Mouse (Mus musculus): ENCODE data around the gene Ppp1r1a. TPM values are rescaled to one million over a fixed set of nuclear protein-coding genes. Genes with fewer than 3 reads are reported as not detected.
A peak's percentile ranks its signal among the peaks of the same experiment; 100 is the strongest.

Gene Ppp1r1a
- polyA plus RNA-seq, 1 experiment from 2014 or later: 93.7 TPM

- peaks cover 3% of the 10 kb centered on the region; the same call in 1 of the 2 replicates for H3K36me3 ChIP-seq
- H3K27ac ChIP-seq (replicated peaks): no peak overlapping the region
- H3K27me3 ChIP-seq: peaks cover 12% of the 10 kb centered on the region
- no peaks in the 10 kb centered on the region for H3K9me3 ChIP-seq
- H3K4me2 ChIP-seq: no peak overlapping the region
- no peak overlapping the region for H3K4me3 ChIP-seq
- H3K4me1 ChIP-seq (replicated peaks): peaks cover 44% of the 10 kb centered on the region
- 59% methylated on average over 1 of the region's 1 CpGs for WGBS
- no peak overlapping the region for H3K9ac ChIP-seq
- ATAC-seq (ENCODE audit: low read depth): no peak
Measured at GRCm38 (mm10) chr15:103535786-103536185, 2.0 kb downstream of the Ppp1r1a start.

- H3K9me3 ChIP-seq: no peaks in the 10 kb centered on the region
- H3K4me3 ChIP-seq: no peak overlapping the region
- ATAC-seq (ENCODE audit: low read depth): no peak
- H3K27me3 ChIP-seq: peaks cover 12% of the 10 kb centered on the region
- H3K27ac ChIP-seq (replicated peaks): no peak overlapping the region
- no peak overlapping the region for H3K4me2 ChIP-seq
- peaks cover 3% of the 10 kb centered on the region; the same call in 1 of the 2 replicates for H3K36me3 ChIP-seq
- WGBS: 85% methylated on average over 2 of the region's 2 CpGs
- peaks cover 50% of the 10 kb centered on the region for H3K4me1 ChIP-seq (replicated peaks)
- H3K9ac ChIP-seq: no peak overlapping the region
Measured at GRCm38 (mm10) chr15:103535030-103535429, 2.8 kb downstream of the Ppp1r1a start.

- Histone ChIP-seq H3K4me2 (no peak overlapping the region), H3K4me1 (replicated peaks) (peaks cover 56% of the 10 kb centered on the region)
- WGBS: 82% methylated on average over 7 of the region's 7 CpGs
Measured at GRCm38 (mm10) chr15:103534054-103534620, 3.7 kb downstream of the Ppp1r1a start.

GRCm38 (mm10) chr15:103530372-103530771 lies 7.4 kb downstream of the Ppp1r1a start:
- WGBS: 7% methylated on average over 5 of the region's 5 CpGs
- peak overlapping the region; percentile 52; the same call in 1 of the 2 replicates for H3K27ac ChIP-seq (replicated peaks)
- H3K27me3 ChIP-seq: no peaks in the 10 kb centered on the region; the same call in 1 of the 2 replicates
- no peaks in the 10 kb centered on the region for H3K9me3 ChIP-seq
- H3K36me3 ChIP-seq: peaks cover 47% of the 10 kb centered on the region
- ATAC-seq (ENCODE audit: low read depth): peak; percentile 83
- peaks cover 29% of the 10 kb centered on the region for H3K4me1 ChIP-seq (replicated peaks)
- H3K9ac ChIP-seq: peak overlapping the region; percentile 41; the same call in 1 of the 2 replicates
- H3K4me2 ChIP-seq: no peak overlapping the region
- no peak overlapping the region for H3K4me3 ChIP-seq

More at GRCm38 (mm10) chr15:103534054-103534620, 3.7 kb downstream of the Ppp1r1a start:
- ATAC-seq (ENCODE audit: low read depth): no peak
- no peak overlapping the region for H3K9ac ChIP-seq
- no peaks in the 10 kb centered on the region for H3K9me3 ChIP-seq
- H3K27ac ChIP-seq (replicated peaks): no peak overlapping the region
- peaks cover 11% of the 10 kb centered on the region for H3K36me3 ChIP-seq
- no peak overlapping the region for H3K4me3 ChIP-seq
- H3K27me3 ChIP-seq: peaks cover 10% of the 10 kb centered on the region

GRCm38 (mm10) chr15:103523156-103523555 lies 14.6 kb downstream of the Ppp1r1a start:
- H3K27me3 ChIP-seq: no peaks in the 10 kb centered on the region
- peaks cover 40% of the 10 kb centered on the region for H3K4me1 ChIP-seq (replicated peaks)
- no peak overlapping the region for H3K4me2 ChIP-seq
- 35% methylated on average over 3 of the region's 3 CpGs for WGBS
- H3K9me3 ChIP-seq: no peaks in the 10 kb centered on the region
- H3K9ac ChIP-seq: no peak overlapping the region
- peaks cover 62% of the 10 kb centered on the region for H3K36me3 ChIP-seq
- peak overlapping the region; percentile 49 for H3K27ac ChIP-seq (replicated peaks)
- no peak overlapping the region for H3K4me3 ChIP-seq
- ATAC-seq (ENCODE audit: low read depth): no peak

GRCm38 (mm10) chr15:103522458-103523099 lies 15.2 kb downstream of the Ppp1r1a start:
- Histone ChIP-seq H3K9me3 (no peaks in the 10 kb centered on the region), H3K4me1 (replicated peaks) (peaks cover 44% of the 10 kb centered on the region), H3K4me2 (no peak overlapping the region), H3K36me3 (peaks cover 56% of the 10 kb centered on the region), H3K4me3 (no peak overlapping the region), H3K27ac (replicated peaks) (peak overlapping the region; percentile 49), H3K27me3 (no peaks in the 10 kb centered on the region), H3K9ac (no peak overlapping the region)
- 77% methylated on average over 3 of the region's 3 CpGs for WGBS
- no peak for ATAC-seq (ENCODE audit: low read depth)

GRCm38 (mm10) chr15:103519386-103520378 lies 18.1 kb downstream of the Ppp1r1a start:
- H3K27me3 ChIP-seq: no peaks in the 10 kb centered on the region
- ATAC-seq (ENCODE audit: low read depth): peak; percentile 67
- peaks cover 68% of the 10 kb centered on the region for H3K4me1 ChIP-seq (replicated peaks)
- H3K27ac ChIP-seq (replicated peaks): peak overlapping the region; percentile 95
- peak overlapping the region; percentile 22 for H3K4me2 ChIP-seq
- peak overlapping the region; percentile 64 for H3K9ac ChIP-seq
- H3K36me3 ChIP-seq: peaks cover 28% of the 10 kb centered on the region
- WGBS: 9% methylated on average over 4 of the region's 4 CpGs
- H3K4me3 ChIP-seq: no peak overlapping the region
- no peaks in the 10 kb centered on the region for H3K9me3 ChIP-seq

GRCm38 (mm10) chr15:103518600-103519385 lies 19.0 kb downstream of the Ppp1r1a start:
- Histone ChIP-seq H3K4me1 (replicated peaks) (peaks cover 77% of the 10 kb centered on the region), H3K4me2 (peak overlapping the region; percentile 22; the same call in 1 of the 2 replicates), H3K9me3 (no peaks in the 10 kb centered on the region), H3K27me3 (no peaks in the 10 kb centered on the region), H3K27ac (replicated peaks) (peak overlapping the region; percentile 95), H3K36me3 (peaks cover 20% of the 10 kb centered on the region), H3K9ac (peak overlapping the region; percentile 35), H3K4me3 (no peak overlapping the region)
- ATAC-seq (ENCODE audit: low read depth): peak; percentile 57
- WGBS: 7% methylated on average over 3 of the region's 5 CpGs

- H3K4me2 ChIP-seq: peak overlapping the region; percentile 53
- no peaks in the 10 kb centered on the region for H3K9me3 ChIP-seq
- H3K36me3 ChIP-seq: no peaks in the 10 kb centered on the region
- peak overlapping the region; percentile 68 for H3K9ac ChIP-seq
- no peak for ATAC-seq (ENCODE audit: low read depth)
- H3K4me3 ChIP-seq: peak overlapping the region; percentile 12; the same call in 1 of the 2 replicates
- H3K27me3 ChIP-seq: no peaks in the 10 kb centered on the region
- H3K4me1 ChIP-seq (replicated peaks): peaks cover 85% of the 10 kb centered on the region
- WGBS: 45% methylated on average over 3 of the region's 3 CpGs
- peak overlapping the region; percentile 85 for H3K27ac ChIP-seq (replicated peaks)
Measured at GRCm38 (mm10) chr15:103514914-103515313, 22.9 kb downstream of the Ppp1r1a start.

GRCm38 (mm10) chr15:103514119-103514518 lies 23.7 kb downstream of the Ppp1r1a start:
- 2% methylated on average over 10 of the region's 10 CpGs for WGBS
- peak overlapping the region; percentile 85 for H3K27ac ChIP-seq (replicated peaks)
- peaks cover 85% of the 10 kb centered on the region for H3K4me1 ChIP-seq (replicated peaks)

GRCm38 (mm10) chr15:103513621-103514031 lies 24.2 kb downstream of the Ppp1r1a start:
- H3K9ac ChIP-seq: peak overlapping the region; percentile 52
- peak overlapping the region; percentile 85 for H3K27ac ChIP-seq (replicated peaks)

More at GRCm38 (mm10) chr15:103514119-103514518, 23.7 kb downstream of the Ppp1r1a start:
- Histone ChIP-seq H3K27me3 (no peaks in the 10 kb centered on the region), H3K4me2 (peak overlapping the region; percentile 53), H3K9ac (peak overlapping the region; percentile 68), H3K36me3 (no peaks in the 10 kb centered on the region), H3K9me3 (no peaks in the 10 kb centered on the region), H3K4me3 (peak overlapping the region; percentile 31)
- peak; percentile 91 for ATAC-seq (ENCODE audit: low read depth)

More at GRCm38 (mm10) chr15:103513621-103514031, 24.2 kb downstream of the Ppp1r1a start:
- WGBS: 4% methylated on average over 7 of the region's 7 CpGs
- Histone ChIP-seq H3K27me3 (no peaks in the 10 kb centered on the region), H3K4me1 (replicated peaks) (peaks cover 85% of the 10 kb centered on the region), H3K9me3 (no peaks in the 10 kb centered on the region), H3K4me2 (peak overlapping the region; percentile 53), H3K4me3 (peak overlapping the region; percentile 31), H3K36me3 (no peaks in the 10 kb centered on the region)
- peak; percentile 58 for ATAC-seq (ENCODE audit: low read depth)

All from neural tube, embryonic 13.5 days (tissue).